Mouse (Mus musculus): ENCODE measurements around the gene Cmbl. TPM values are rescaled to one million over a fixed set of nuclear protein-coding genes. Genes with fewer than 3 reads are reported as not detected.
"Not testable (repeated sequence)": the region's sequence is repeated elsewhere in the genome, so short reads cannot be mapped to it uniquely, and the experiment has no call there.

Gene Cmbl
- polyA plus RNA-seq, 1 experiment from 2014 or later: 2.7 TPM

GRCm38 (mm10) chr15:31570959-31571358 is 5.8 kb downstream of the Cmbl start:
- H3K4me1 ChIP-seq: peaks cover 9% of the 10 kb centered on the region
- no peaks in the 10 kb centered on the region for H3K27me3 ChIP-seq
- no peaks in the 10 kb centered on the region for H3K36me3 ChIP-seq
- H3K27ac ChIP-seq: no peak overlapping the region
- H3K4me2 ChIP-seq (replicated peaks): no peak overlapping the region
- H3K9ac ChIP-seq: no peak overlapping the region
- 92% methylated on average over 8 of the region's 8 CpGs for WGBS
- ATAC-seq (ENCODE audit: low FRiP score): no peak
- H3K9me3 ChIP-seq (replicated peaks): no peaks in the 10 kb centered on the region
- H3K4me3 ChIP-seq: no peak overlapping the region

GRCm38 (mm10) chr15:31571906-31572722 is 6.9 kb downstream of the Cmbl start:
- no peak overlapping the region for H3K27ac ChIP-seq
- WGBS: 80% methylated on average over 16 of the region's 16 CpGs

DNA sequence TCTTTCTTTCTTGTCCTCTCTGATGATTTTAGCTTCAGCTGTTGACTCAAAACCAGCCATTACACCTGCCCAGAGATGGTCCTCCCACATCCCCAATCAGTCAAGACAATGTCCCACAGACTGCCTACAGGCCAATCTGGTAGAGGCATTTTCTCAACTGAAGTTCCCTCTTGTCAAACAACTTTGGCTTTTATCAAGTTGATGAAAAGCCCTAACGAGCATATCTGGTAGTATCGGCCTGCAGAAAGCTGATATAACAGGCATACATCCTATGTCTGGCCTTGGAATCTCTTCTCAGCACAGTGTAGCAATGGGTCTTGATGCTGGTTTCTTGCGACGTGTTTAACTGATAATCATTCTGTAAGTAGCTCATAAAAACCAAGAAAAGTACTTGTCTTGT is 8.1 kb downstream of the Cmbl start:
- Histone ChIP-seq H3K4me1 (peaks cover 9% of the 10 kb centered on the region), H3K36me3 (no peaks in the 10 kb centered on the region), H3K4me3 (no peak overlapping the region), H3K4me2 (replicated peaks) (no peak overlapping the region), H3K9ac (no peak overlapping the region), H3K9me3 (replicated peaks) (no peaks in the 10 kb centered on the region), H3K27ac (no peak overlapping the region), H3K27me3 (no peaks in the 10 kb centered on the region)
- no peak for ATAC-seq (ENCODE audit: low FRiP score)
- WGBS: 88% methylated on average over 4 of the region's 4 CpGs

More at GRCm38 (mm10) chr15:31571906-31572722, 6.9 kb downstream of the Cmbl start:
- no peak overlapping the region for H3K4me3 ChIP-seq
- H3K9ac ChIP-seq: no peak overlapping the region
- H3K36me3 ChIP-seq: no peaks in the 10 kb centered on the region
- H3K4me1 ChIP-seq: peaks cover 9% of the 10 kb centered on the region
- no peak for ATAC-seq (ENCODE audit: low FRiP score)
- H3K27me3 ChIP-seq: no peaks in the 10 kb centered on the region
- H3K4me2 ChIP-seq (replicated peaks): no peak overlapping the region
- no peaks in the 10 kb centered on the region for H3K9me3 ChIP-seq (replicated peaks)

GRCm38 (mm10) chr15:31573692-31574091 is 8.5 kb downstream of the Cmbl start:
- no peak for ATAC-seq (ENCODE audit: low FRiP score)
- H3K9ac ChIP-seq: no peak overlapping the region
- no peak overlapping the region for H3K4me2 ChIP-seq (replicated peaks)
- no peaks in the 10 kb centered on the region for H3K9me3 ChIP-seq (replicated peaks)
- no peak overlapping the region for H3K4me3 ChIP-seq
- H3K36me3 ChIP-seq: no peaks in the 10 kb centered on the region
- peaks cover 5% of the 10 kb centered on the region for H3K4me1 ChIP-seq
- H3K27me3 ChIP-seq: no peaks in the 10 kb centered on the region
- no peak overlapping the region for H3K27ac ChIP-seq

DNA sequence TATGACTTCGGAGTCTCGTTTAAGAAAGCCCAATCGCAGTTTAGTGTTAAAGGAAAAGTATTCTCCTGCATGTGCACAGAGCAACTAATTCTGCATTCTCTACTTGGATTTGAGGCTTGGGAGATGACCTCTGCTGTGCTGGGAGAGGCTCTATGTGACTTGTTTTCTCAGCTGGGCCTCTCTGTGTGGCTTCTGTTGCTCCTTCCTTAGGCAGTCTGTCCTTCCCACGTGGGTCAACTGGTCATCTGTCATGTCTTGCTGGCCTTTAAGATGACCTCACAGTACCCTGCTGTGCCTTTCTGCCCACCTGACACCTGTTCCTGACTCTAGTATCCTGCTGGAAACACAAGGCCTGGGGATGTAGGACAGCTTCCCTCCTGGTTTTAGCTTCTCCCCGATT is 10.9 kb downstream of the Cmbl start:
- Histone ChIP-seq H3K36me3 (no peaks in the 10 kb centered on the region), H3K27me3 (no peaks in the 10 kb centered on the region), H3K9ac (no peak overlapping the region), H3K9me3 (replicated peaks) (no peaks in the 10 kb centered on the region), H3K27ac (no peak overlapping the region), H3K4me3 (no peak overlapping the region), H3K4me2 (replicated peaks) (no peak overlapping the region), H3K4me1 (no peaks in the 10 kb centered on the region)
- whole genome bisulfite sequencing: 69% methylated on average over 5 of the region's 5 CpGs
- no peak for ATAC-seq (ENCODE audit: low FRiP score)

DNA sequence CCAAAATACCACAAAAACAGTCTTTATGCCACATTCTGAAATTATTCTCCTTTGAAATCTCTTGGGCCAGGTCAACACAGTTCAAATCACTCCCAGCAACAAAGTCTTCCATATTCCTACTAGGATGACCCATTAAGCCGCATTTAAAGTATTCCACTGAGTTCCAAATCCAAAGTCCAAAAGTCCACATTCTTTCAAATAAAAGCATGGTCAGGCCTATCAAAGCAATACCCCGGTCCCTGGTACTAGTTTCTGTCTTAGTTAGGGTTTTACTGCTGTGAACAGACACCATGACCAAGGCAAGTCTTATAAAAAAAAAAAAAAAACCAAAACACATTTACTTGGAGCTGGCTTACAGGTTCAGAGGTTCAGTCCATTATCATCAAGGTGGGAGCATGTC is 15.9 kb downstream of the Cmbl start:
- H3K36me3 ChIP-seq; H3K27ac ChIP-seq; H3K27me3 ChIP-seq; H3K4me3 ChIP-seq; ATAC-seq (ENCODE audit: low FRiP score); H3K9ac ChIP-seq; H3K4me2 ChIP-seq (replicated peaks); H3K9me3 ChIP-seq (replicated peaks); H3K4me1 ChIP-seq: not testable (repeated sequence)
- WGBS: 96% methylated on average over 2 of the region's 2 CpGs

DNA sequence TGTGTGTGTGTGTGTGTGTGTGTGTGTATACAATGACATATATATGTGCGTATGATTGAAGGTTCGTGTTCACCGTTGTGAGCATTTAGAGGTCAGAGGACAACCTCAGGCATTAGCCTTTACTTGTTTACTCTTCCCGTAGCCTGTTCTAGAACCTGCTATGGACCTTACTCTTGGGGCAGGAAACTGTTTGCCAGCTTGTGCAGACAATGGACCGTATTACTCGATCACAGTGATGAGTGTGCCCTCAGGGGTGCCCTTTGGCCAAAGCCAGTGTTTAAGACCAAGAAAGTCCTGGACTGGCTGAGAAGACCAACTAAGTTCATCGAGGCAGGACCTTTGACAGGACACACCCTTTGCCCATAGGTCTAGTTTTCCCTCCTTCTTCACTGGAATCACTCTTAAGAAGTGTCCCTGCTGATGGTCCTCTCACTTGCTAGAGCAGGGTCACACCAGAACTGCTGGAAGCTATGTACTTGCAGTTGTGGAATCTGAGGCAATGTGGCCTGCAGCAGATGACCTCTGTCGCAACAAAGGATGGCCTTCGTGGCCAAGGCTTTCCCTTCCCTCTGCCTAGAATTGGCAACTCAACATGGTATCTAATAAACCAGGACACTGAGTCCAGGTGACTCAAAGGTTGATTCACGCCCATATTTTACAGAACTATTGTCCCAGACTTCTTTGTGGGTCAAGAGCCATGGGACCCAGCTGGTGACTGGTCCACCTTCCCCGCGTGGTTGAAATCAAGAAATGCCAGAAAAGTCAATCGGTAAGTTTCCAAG is 18.3 kb downstream of the Cmbl start:
- 91% methylated on average over 13 of the region's 13 CpGs for WGBS
- no peak for ATAC-seq (ENCODE audit: low FRiP score)
- Histone ChIP-seq H3K4me2 (replicated peaks) (no peak overlapping the region), H3K9me3 (replicated peaks) (no peaks in the 10 kb centered on the region), H3K36me3 (0 out of 2 replicates have a peak, but pooled peaks cover 1% of the 10 kb centered on the region), H3K27me3 (no peaks in the 10 kb centered on the region), H3K9ac (no peak overlapping the region), H3K27ac (no peak overlapping the region), H3K4me1 (no peaks in the 10 kb centered on the region), H3K4me3 (no peak overlapping the region)

DNA sequence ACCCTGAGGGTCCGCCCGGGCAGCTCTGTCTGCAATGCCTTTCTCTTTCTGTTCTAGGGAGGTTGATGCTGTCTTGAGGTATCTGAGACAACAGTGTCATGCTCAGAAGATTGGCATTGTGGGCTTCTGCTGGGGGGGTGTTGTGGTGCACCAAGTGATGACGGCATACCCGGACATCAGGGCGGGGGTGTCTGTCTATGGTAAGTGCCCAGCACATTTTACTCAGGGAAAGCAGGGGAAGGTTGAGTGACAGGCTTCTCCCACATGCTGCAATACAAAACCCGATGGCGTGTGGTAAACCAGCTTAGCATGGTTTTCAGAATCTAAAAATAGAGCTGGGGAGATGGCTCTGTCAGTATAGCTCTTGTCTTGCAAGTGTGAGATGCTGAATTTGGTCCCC is 20.0 kb downstream of the Cmbl start:
- Histone ChIP-seq H3K9me3 (replicated peaks) (no peaks in the 10 kb centered on the region), H3K27me3 (no peaks in the 10 kb centered on the region), H3K4me1 (no peaks in the 10 kb centered on the region), H3K27ac (no peak overlapping the region), H3K4me3 (no peak overlapping the region), H3K9ac (no peak overlapping the region), H3K36me3 (peaks cover 15% of the 10 kb centered on the region), H3K4me2 (replicated peaks) (no peak overlapping the region)
- 90% methylated on average over 7 of the region's 7 CpGs for WGBS
- no peak for ATAC-seq (ENCODE audit: low FRiP score)

DNA sequence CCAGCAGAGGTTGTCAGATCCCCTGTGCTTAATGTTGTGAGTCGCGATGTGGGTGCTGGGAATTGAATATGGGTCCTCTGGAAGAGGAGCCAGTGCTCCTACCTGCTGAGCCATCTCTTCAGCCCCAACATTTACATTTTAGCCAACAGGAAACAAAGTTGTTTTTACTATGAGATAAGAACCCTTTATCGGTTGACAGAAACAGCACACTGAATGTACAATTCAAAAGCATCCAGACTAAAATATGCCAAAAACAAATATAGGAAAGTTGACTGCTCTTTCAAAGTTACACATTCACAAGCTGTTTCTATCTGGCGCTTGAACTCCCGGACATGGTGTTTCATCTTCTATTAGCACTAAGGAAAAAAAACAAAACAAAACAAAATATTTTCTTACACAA is 20.9 kb downstream of the Cmbl start:
- Histone ChIP-seq H3K4me1 (no peaks in the 10 kb centered on the region), H3K4me2 (replicated peaks) (no peak overlapping the region), H3K9me3 (replicated peaks) (no peaks in the 10 kb centered on the region), H3K9ac (no peak overlapping the region), H3K4me3 (no peak overlapping the region), H3K36me3 (peaks cover 23% of the 10 kb centered on the region), H3K27me3 (no peaks in the 10 kb centered on the region), H3K27ac (no peak overlapping the region)
- WGBS: 89% methylated on average over 5 of the region's 5 CpGs
- no peak for ATAC-seq (ENCODE audit: low FRiP score)

DNA sequence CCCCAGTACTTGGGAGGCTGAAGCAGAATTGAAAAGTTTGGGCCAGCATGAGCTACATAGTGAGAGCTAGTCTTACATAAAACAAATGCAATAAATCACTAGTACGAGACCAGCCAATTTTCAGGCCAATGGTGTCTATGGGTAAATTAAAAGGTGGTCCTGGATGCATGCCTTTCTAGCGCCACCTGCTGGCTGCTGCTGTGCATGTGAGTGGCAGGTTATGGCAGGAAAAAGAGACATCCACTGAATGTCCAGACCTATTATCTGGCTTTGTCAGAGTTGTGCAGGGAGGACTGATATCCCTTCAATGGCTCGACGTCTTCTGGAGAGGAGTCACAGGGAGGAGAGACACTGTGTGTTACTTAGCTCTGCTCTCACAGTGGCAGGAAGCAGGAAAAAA is 21.3 kb downstream of the Cmbl start:
- ATAC-seq (ENCODE audit: low FRiP score): peak; percentile 71
- Histone ChIP-seq H3K4me3 (no peak overlapping the region), H3K36me3 (peaks cover 28% of the 10 kb centered on the region), H3K9ac (no peak overlapping the region), H3K4me2 (replicated peaks) (no peak overlapping the region), H3K27ac (no peak overlapping the region), H3K9me3 (replicated peaks) (no peaks in the 10 kb centered on the region), H3K27me3 (no peaks in the 10 kb centered on the region), H3K4me1 (no peaks in the 10 kb centered on the region)
- WGBS: 5% methylated on average over 4 of the region's 4 CpGs

GRCm38 (mm10) chr15:31587789-31588188 is 22.6 kb downstream of the Cmbl start:
- Histone ChIP-seq H3K9me3 (replicated peaks) (no peaks in the 10 kb centered on the region), H3K27me3 (no peaks in the 10 kb centered on the region), H3K4me3 (no peak overlapping the region), H3K36me3 (peaks cover 40% of the 10 kb centered on the region), H3K27ac (no peak overlapping the region), H3K4me1 (no peaks in the 10 kb centered on the region), H3K9ac (no peak overlapping the region), H3K4me2 (replicated peaks) (no peak overlapping the region)
- ATAC-seq (ENCODE audit: low FRiP score): no peak
- 78% methylated on average over 2 of the region's 2 CpGs for WGBS

DNA sequence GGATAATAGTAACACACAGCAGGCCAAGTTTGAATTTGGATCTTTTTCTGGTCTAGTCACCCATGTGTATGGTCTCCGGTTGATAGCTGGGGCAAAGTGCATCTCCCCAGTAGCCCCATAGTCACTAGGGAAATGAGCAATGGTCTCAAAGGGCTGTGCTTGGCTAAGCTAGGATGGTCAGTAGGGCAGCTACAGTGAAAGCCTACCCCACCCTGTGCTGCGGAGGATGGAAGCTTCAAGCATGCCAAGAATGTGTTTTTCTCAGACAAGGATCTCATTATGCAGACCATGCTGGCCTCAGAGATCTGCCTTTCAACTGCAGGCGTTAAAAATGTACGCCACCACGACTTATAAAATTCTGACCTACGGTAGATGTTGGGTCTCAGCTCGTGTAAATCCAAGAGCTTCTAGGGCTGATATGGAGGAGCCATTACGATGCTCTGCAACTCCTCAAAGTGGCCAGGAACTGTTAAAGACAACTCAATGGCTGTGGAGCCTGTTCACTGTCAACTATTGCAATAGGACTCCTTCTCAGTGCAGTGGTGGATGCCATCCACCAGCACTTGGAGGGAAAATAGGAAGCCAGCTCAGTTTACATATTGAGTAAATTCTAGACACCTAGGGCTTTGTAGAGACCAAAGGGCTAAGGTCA is 23.9 kb downstream of the Cmbl start:
- Histone ChIP-seq H3K4me2 (replicated peaks) (no peak overlapping the region), H3K36me3 (peaks cover 54% of the 10 kb centered on the region), H3K9ac (no peak overlapping the region), H3K27ac (peak overlapping the region; percentile 35; the same call in 1 of the 2 replicates), H3K27me3 (no peaks in the 10 kb centered on the region), H3K4me1 (no peaks in the 10 kb centered on the region), H3K9me3 (replicated peaks) (no peaks in the 10 kb centered on the region), H3K4me3 (no peak overlapping the region)
- WGBS: 70% methylated on average over 8 of the region's 8 CpGs
- no peak for ATAC-seq (ENCODE audit: low FRiP score)
